Mouse (Mus musculus): Measurements from ENCODE around the gene Brf1. TPM values are rescaled to one million over a fixed set of nuclear protein-coding genes. Genes with fewer than 3 reads are reported as not detected.

The Brf1 gene
- polyA plus RNA-seq, 1 experiment from 2014 or later = 39.5 TPM

DNA sequence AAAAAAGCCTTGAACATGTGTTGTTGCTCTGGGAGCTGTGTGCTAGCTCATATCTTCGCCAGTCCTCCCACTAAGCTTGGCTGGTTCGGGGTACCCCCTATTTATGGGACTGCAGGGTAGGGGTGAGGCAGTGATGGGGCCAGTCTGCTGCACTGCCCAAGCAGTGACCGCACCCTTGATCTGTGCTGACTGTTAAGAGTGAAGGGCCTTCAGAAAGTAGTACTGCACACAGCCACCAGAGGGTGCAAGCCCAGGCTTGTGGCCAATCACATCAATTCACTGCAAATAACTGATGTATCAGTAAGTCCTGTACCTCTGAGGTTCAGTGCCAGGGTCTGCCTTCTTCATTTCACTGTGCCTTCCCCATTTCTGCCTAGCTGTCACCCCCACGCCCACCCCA, 44.7 kb downstream of the Brf1 start:
- Histone ChIP-seq H3K4me1 (ENCODE audit: control insufficient read depth, insufficient read depth, low read length) (peaks cover 33% of the 10 kb centered on the region), H3K27ac (ENCODE audit: low read depth, low read length) (no peak overlapping the region), H3K4me3 (ENCODE audit: low read depth, low read length) (no peak overlapping the region), H3K9me3 (replicated peaks; ENCODE audit: control insufficient read depth, low read length) (no peaks in the 10 kb centered on the region), H3K4me2 (no peak overlapping the region), H3K27me3 (ENCODE audit: control insufficient read depth, insufficient read depth, low read length) (no peaks in the 10 kb centered on the region), H3K36me3 (ENCODE audit: control insufficient read depth, insufficient read depth, low read length) (peaks cover 11% of the 10 kb centered on the region; the same call in 1 of the 2 replicates), H3K9ac (ENCODE audit: low read depth, low read length) (no peak overlapping the region)
- no peak for ATAC-seq (replicated peaks; ENCODE audit: insufficient number of reproducible peaks, low FRiP score, low TSS enrichment)
- 40% methylated on average over 4 of the region's 4 CpGs for WGBS (ENCODE audit: insufficient replicate concordance)

DNA sequence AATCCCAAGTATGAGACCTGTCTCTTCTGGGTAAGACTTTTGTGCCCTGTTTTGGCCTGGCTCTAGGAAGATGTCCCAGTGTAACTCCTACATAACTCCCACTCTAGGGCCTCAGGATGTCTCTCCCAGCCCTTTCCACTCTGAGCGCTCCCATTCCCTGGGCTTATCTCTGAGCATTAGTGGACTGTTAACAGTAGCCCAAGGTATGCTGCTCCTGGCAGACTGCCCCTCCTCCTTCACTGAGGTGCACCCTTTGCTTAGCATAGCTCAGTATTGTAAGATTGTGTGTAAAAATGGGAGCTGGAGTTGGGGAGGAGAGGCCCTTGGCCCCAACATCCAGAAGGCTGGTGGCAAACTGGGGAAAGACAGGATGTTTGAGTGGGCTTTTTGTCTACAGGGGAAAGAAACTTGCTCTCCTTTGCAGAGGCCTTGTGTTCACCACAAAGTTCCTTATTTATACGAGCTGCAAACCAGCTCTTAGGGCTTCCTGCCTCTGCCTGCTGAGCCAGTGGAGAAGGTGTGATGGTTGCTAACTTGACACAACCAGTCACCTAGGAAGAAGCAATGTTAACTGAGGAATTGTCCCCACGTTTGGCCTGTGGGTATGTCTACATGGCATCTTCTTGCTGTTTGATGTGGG, 47.5 kb downstream of the Brf1 start:
- 54% methylated on average over 3 of the region's 3 CpGs for WGBS (ENCODE audit: insufficient replicate concordance)
- Histone ChIP-seq H3K27me3 (ENCODE audit: control insufficient read depth, insufficient read depth, low read length) (peaks cover 3% of the 10 kb centered on the region; the same call in 1 of the 2 replicates), H3K9ac (ENCODE audit: low read depth, low read length) (no peak overlapping the region), H3K9me3 (replicated peaks; ENCODE audit: control insufficient read depth, low read length) (no peaks in the 10 kb centered on the region), H3K27ac (ENCODE audit: low read depth, low read length) (peak overlapping the region; percentile 43; the same call in 1 of the 2 replicates), H3K36me3 (ENCODE audit: control insufficient read depth, insufficient read depth, low read length) (no peaks in the 10 kb centered on the region), H3K4me3 (ENCODE audit: low read depth, low read length) (no peak overlapping the region), H3K4me2 (no peak overlapping the region), H3K4me1 (ENCODE audit: control insufficient read depth, insufficient read depth, low read length) (peaks cover 36% of the 10 kb centered on the region)
- ATAC-seq (replicated peaks; ENCODE audit: insufficient number of reproducible peaks, low FRiP score, low TSS enrichment) = no peak

DNA sequence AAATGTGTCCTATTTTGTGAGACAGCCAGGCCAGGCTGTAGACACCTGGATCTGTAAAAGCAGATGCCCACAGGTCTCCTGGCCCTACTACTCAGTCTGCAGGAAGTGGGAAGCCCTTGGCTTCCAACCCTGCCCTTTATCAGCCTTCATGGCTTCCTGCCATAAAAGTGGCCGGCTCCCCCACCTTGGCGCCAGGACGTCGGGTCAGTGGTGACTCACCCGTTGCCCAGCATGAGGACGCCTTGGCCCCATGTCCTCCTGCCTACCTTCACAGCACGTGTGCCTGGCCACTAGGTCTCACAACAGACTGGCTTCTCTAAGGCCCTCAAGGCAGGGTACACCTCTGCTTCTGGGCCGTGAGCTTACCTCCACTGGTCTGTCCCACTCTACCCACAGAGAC, 48.1 kb downstream of the Brf1 start:
- H3K4me3 ChIP-seq (ENCODE audit: low read depth, low read length) = no peak overlapping the region
- H3K27me3 ChIP-seq (ENCODE audit: control insufficient read depth, insufficient read depth, low read length) = peaks cover 3% of the 10 kb centered on the region; the same call in 1 of the 2 replicates
- peaks cover 38% of the 10 kb centered on the region for H3K4me1 ChIP-seq (ENCODE audit: control insufficient read depth, insufficient read depth, low read length)
- ATAC-seq (replicated peaks; ENCODE audit: insufficient number of reproducible peaks, low FRiP score, low TSS enrichment) = peak; percentile 12; the same call in 1 of the 2 replicates
- no peak overlapping the region for H3K4me2 ChIP-seq
- 49% methylated on average over 8 of the region's 8 CpGs for WGBS (ENCODE audit: insufficient replicate concordance)
- no peaks in the 10 kb centered on the region for H3K9me3 ChIP-seq (replicated peaks; ENCODE audit: control insufficient read depth, low read length)
- H3K9ac ChIP-seq (ENCODE audit: low read depth, low read length) = no peak overlapping the region
- H3K27ac ChIP-seq (ENCODE audit: low read depth, low read length) = peak overlapping the region; percentile 43; the same call in 1 of the 2 replicates
- no peaks in the 10 kb centered on the region for H3K36me3 ChIP-seq (ENCODE audit: control insufficient read depth, insufficient read depth, low read length)

DNA sequence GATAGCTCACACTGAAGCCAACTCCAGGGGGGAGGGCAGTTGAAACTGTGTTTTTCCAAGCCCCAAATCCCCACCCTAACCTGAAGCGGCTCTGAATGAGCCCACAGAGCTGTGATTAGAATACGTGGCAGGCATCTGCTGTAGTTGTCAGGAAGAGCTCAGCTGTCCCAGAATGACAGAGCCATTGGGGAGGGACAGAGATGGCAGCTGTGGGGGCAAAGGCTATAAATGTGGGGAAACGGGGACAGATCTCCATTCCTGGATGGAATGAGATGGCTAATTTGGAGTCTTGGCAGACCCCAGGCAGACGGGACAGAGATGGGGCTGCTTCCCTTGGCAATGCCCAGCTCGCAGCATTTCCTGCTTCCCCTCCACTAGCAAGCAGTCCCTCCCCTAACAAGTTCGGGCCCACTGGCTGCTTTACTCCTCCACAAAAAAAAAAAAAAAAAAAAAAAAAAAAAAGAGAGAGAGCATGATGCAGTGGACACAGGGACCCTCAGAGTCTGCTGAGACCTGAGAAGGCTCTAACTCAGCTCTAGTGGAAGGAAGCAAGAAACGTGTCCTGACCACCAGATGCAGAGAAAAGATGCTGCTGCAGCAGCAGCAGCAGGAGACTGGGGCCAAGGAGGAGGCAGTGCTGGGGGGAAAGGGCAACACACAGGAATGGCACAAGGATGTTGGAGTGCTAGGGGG, 49.2 kb downstream of the Brf1 start:
- Histone ChIP-seq H3K4me1 (ENCODE audit: control insufficient read depth, insufficient read depth, low read length) (peaks cover 38% of the 10 kb centered on the region), H3K4me3 (ENCODE audit: low read depth, low read length) (no peak overlapping the region), H3K9ac (ENCODE audit: low read depth, low read length) (no peak overlapping the region; the same call in 1 of the 2 replicates), H3K27ac (ENCODE audit: low read depth, low read length) (peak overlapping the region; percentile 86; the same call in 1 of the 2 replicates), H3K9me3 (replicated peaks; ENCODE audit: control insufficient read depth, low read length) (no peaks in the 10 kb centered on the region), H3K4me2 (no peak overlapping the region), H3K36me3 (ENCODE audit: control insufficient read depth, insufficient read depth, low read length) (no peaks in the 10 kb centered on the region), H3K27me3 (ENCODE audit: control insufficient read depth, insufficient read depth, low read length) (peaks cover 10% of the 10 kb centered on the region; the same call in 1 of the 2 replicates)
- ATAC-seq (replicated peaks; ENCODE audit: insufficient number of reproducible peaks, low FRiP score, low TSS enrichment) = no peak
- WGBS (ENCODE audit: insufficient replicate concordance) = 15% methylated on average over 7 of the region's 7 CpGs

DNA sequence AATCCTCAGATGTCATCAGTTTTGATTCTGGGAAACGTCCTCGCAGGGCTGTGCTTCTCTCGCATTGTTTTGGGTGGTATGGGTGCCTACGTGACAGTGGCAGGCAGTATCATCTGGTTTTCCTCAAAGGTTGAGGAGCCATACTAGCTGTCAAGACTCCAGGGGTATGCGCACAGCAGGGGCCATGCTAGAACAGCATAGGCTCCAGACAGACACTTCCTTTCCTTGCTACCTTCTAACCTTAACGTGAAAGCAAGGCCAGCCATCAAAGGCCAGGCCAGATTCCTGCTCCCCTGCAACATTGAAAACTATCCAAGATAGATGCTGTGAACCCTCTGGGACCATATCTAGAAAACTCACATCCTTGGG, 49.8 kb downstream of the Brf1 start:
- 0 out of 2 replicates have a peak, but pooled peaks have one; percentile 7 for ATAC-seq (replicated peaks; ENCODE audit: insufficient number of reproducible peaks, low FRiP score, low TSS enrichment)
- no peaks in the 10 kb centered on the region for H3K9me3 ChIP-seq (replicated peaks; ENCODE audit: control insufficient read depth, low read length)
- peak overlapping the region; percentile 62 for H3K4me3 ChIP-seq (ENCODE audit: low read depth, low read length)
- H3K36me3 ChIP-seq (ENCODE audit: control insufficient read depth, insufficient read depth, low read length) = no peaks in the 10 kb centered on the region
- 3% methylated on average over 6 of the region's 6 CpGs for WGBS (ENCODE audit: insufficient replicate concordance)
- peak overlapping the region; percentile 98 for H3K4me2 ChIP-seq
- peak overlapping the region; percentile 86 for H3K27ac ChIP-seq (ENCODE audit: low read depth, low read length)
- H3K4me1 ChIP-seq (ENCODE audit: control insufficient read depth, insufficient read depth, low read length) = peaks cover 38% of the 10 kb centered on the region
- H3K9ac ChIP-seq (ENCODE audit: low read depth, low read length) = peak overlapping the region; percentile 82; the same call in 1 of the 2 replicates
- H3K27me3 ChIP-seq (ENCODE audit: control insufficient read depth, insufficient read depth, low read length) = peaks cover 10% of the 10 kb centered on the region; the same call in 1 of the 2 replicates

- Histone ChIP-seq H3K27me3 (ENCODE audit: control insufficient read depth, insufficient read depth, low read length) (peaks cover 10% of the 10 kb centered on the region; the same call in 1 of the 2 replicates), H3K9ac (ENCODE audit: low read depth, low read length) (peak overlapping the region; percentile 82), H3K4me3 (ENCODE audit: low read depth, low read length) (peak overlapping the region; percentile 62), H3K36me3 (ENCODE audit: control insufficient read depth, insufficient read depth, low read length) (no peaks in the 10 kb centered on the region), H3K4me2 (peak overlapping the region; percentile 98), H3K27ac (ENCODE audit: low read depth, low read length) (peak overlapping the region; percentile 86), H3K4me1 (ENCODE audit: control insufficient read depth, insufficient read depth, low read length) (peaks cover 38% of the 10 kb centered on the region), H3K9me3 (replicated peaks; ENCODE audit: control insufficient read depth, low read length) (no peaks in the 10 kb centered on the region)
- peak; percentile 72 for ATAC-seq (replicated peaks; ENCODE audit: insufficient number of reproducible peaks, low FRiP score, low TSS enrichment)
- WGBS (ENCODE audit: insufficient replicate concordance) = under 1% methylated on average over 56 of the region's 58 CpGs
Measured at GRCm38 (mm10) chr12:112950040-112950760, 50.3 kb downstream of the Brf1 start.

- peak overlapping the region; percentile 41; the same call in 1 of the 2 replicates for H3K27ac ChIP-seq (ENCODE audit: low read depth, low read length)
- H3K36me3 ChIP-seq (ENCODE audit: control insufficient read depth, insufficient read depth, low read length) = no peaks in the 10 kb centered on the region
- H3K9ac ChIP-seq (ENCODE audit: low read depth, low read length) = no peak overlapping the region
- H3K27me3 ChIP-seq (ENCODE audit: control insufficient read depth, insufficient read depth, low read length) = peaks cover 13% of the 10 kb centered on the region; the same call in 1 of the 2 replicates
- H3K4me3 ChIP-seq (ENCODE audit: low read depth, low read length) = no peak overlapping the region
- 23% methylated on average over 4 of the region's 4 CpGs for WGBS (ENCODE audit: insufficient replicate concordance)
- peaks cover 24% of the 10 kb centered on the region for H3K4me1 ChIP-seq (ENCODE audit: control insufficient read depth, insufficient read depth, low read length)
- H3K9me3 ChIP-seq (replicated peaks; ENCODE audit: control insufficient read depth, low read length) = no peaks in the 10 kb centered on the region
- ATAC-seq (replicated peaks; ENCODE audit: insufficient number of reproducible peaks, low FRiP score, low TSS enrichment) = no peak
- no peak overlapping the region for H3K4me2 ChIP-seq
Measured at GRCm38 (mm10) chr12:112947307-112947706, 53.2 kb downstream of the Brf1 start.

- Histone ChIP-seq H3K4me2 (no peak overlapping the region), H3K27me3 (ENCODE audit: control insufficient read depth, insufficient read depth, low read length) (peaks cover 16% of the 10 kb centered on the region; the same call in 1 of the 2 replicates), H3K4me3 (ENCODE audit: low read depth, low read length) (no peak overlapping the region), H3K27ac (ENCODE audit: low read depth, low read length) (no peak overlapping the region), H3K36me3 (ENCODE audit: control insufficient read depth, insufficient read depth, low read length) (no peaks in the 10 kb centered on the region), H3K4me1 (ENCODE audit: control insufficient read depth, insufficient read depth, low read length) (peaks cover 8% of the 10 kb centered on the region; the same call in 1 of the 2 replicates), H3K9ac (ENCODE audit: low read depth, low read length) (no peak overlapping the region), H3K9me3 (replicated peaks; ENCODE audit: control insufficient read depth, low read length) (no peaks in the 10 kb centered on the region)
- WGBS (ENCODE audit: insufficient replicate concordance) = 66% methylated on average over 2 of the region's 2 CpGs
- ATAC-seq (replicated peaks; ENCODE audit: insufficient number of reproducible peaks, low FRiP score, low TSS enrichment) = no peak
Measured at GRCm38 (mm10) chr12:112943669-112944068, 56.8 kb downstream of the Brf1 start.

Data from heart, embryonic 11.5 days (tissue).